Mouse (Mus musculus) intestine, embryonic 16.5 days (tissue): Measurements from ENCODE around the gene Rps15. TPM values are rescaled to one million over a fixed set of nuclear protein-coding genes. Genes with fewer than 3 reads are reported as not detected.
A peak's percentile ranks its signal among the peaks of the same experiment; 100 is the strongest.

Source experiments
- ATAC-seq: fragments of 200-750 bp; cut with Nextera tagmentation; 2 replicates; pipeline ENCODE4 v1.8.0; 2017; ENCODE audit warnings: moderate TSS enrichment, moderate library complexity
- H3K27ac ChIP-seq: fragments of 300-500 bp; sonication (generic); 2 replicates; pipeline ENCODE4 v1.5.1; 2014; ENCODE audit warnings: mild to moderate bottlenecking, low read length
- H3K27me3 ChIP-seq: fragments of 300-500 bp; sonication (generic); replicated peaks from 2 replicates; pipeline ENCODE4 v1.6.1; 2014; ENCODE audit warnings: low read length, control low read depth, mixed read lengths; ENCODE audit not compliant: control insufficient read depth, insufficient read depth
- H3K36me3 ChIP-seq: fragments of 300-500 bp; sonication (generic); 2 replicates; pipeline ENCODE4 v1.6.1; 2014; ENCODE audit warnings: low read length, control low read depth; ENCODE audit not compliant: control insufficient read depth, insufficient read depth
- H3K4me1 ChIP-seq: fragments of 300-500 bp; sonication (generic); 2 replicates; pipeline ENCODE4 v1.6.1; 2014; ENCODE audit warnings: low read length, control low read depth, mixed read lengths; ENCODE audit not compliant: control insufficient read depth, insufficient read depth
- H3K4me2 ChIP-seq: fragments of 300-500 bp; sonication (generic); 2 replicates; pipeline ENCODE4 v1.6.1; 2014; ENCODE audit warnings: low read depth, low read length, control low read depth
- H3K4me3 ChIP-seq: fragments of 300-500 bp; sonication (generic); 2 replicates; pipeline ENCODE4 v1.5.1; 2014; ENCODE audit warnings: mild to moderate bottlenecking, low read length
- H3K9ac ChIP-seq: fragments of 300-500 bp; sonication (generic); 2 replicates; pipeline ENCODE4 v1.6.1; 2014; ENCODE audit warnings: low read depth, low read length
- H3K9me3 ChIP-seq: fragments of 300-500 bp; sonication (generic); 2 replicates; pipeline ENCODE4 v1.6.1; 2016; ENCODE audit warnings: low read length, control low read depth; ENCODE audit not compliant: control insufficient read depth
- WGBS: fragments of 180-500 bp; shearing (Covaris S2); extraction: QIAGEN DNeasy Blood & Tissue Kit; methylation state at CpG from one replicate; pipeline ENCODE4 v1.1.7; 2014; 5-methylcytosine and 5-hydroxymethylcytosine counted together
- polyA plus RNA-seq: library from polyadenylated mRNA; unstranded; fragments of >200 nt; fragmentation: Nextera tagmentation; extraction: Ambion mirVana; gene quantifications from 2 replicates; pipeline ENCODE4 v1.2.1, GENCODE M21; 2015

Rps15 gene
- polyA plus RNA-seq, 1 experiment from 2014 or later, result 922 TPM

GRCm38 (mm10) chr10:80252011-80252410 lies 40.2 kb upstream of the Rps15 start:
- no peak for ATAC-seq
- peaks cover 15% of the 10 kb centered on the region for H3K36me3 ChIP-seq

GRCm38 (mm10) chr10:80252493-80253274 lies 39.6 kb upstream of the Rps15 start:
- Histone ChIP-seq H3K27me3 (no peaks in the 10 kb centered on the region), H3K9me3 (no peaks in the 10 kb centered on the region), H3K27ac (no peak overlapping the region), H3K9ac (no peak overlapping the region; the same call in 1 of the 2 replicates), H3K4me3 (no peak overlapping the region), H3K4me1 (peaks cover 10% of the 10 kb centered on the region), H3K36me3 (peaks cover 18% of the 10 kb centered on the region), H3K4me2 (no peak overlapping the region)
- 91% methylated on average over 11 of the region's 11 CpGs for WGBS
- ATAC-seq, result no peak

More at GRCm38 (mm10) chr10:80252011-80252410, 40.2 kb upstream of the Rps15 start:
- Histone ChIP-seq H3K9me3 (no peaks in the 10 kb centered on the region), H3K9ac (no peak overlapping the region; the same call in 1 of the 2 replicates), H3K27ac (no peak overlapping the region), H3K4me3 (no peak overlapping the region), H3K4me1 (peaks cover 10% of the 10 kb centered on the region), H3K27me3 (no peaks in the 10 kb centered on the region), H3K4me2 (no peak overlapping the region)

GRCm38 (mm10) chr10:80253551-80253950 lies 38.7 kb upstream of the Rps15 start:
- Histone ChIP-seq H3K36me3 (peaks cover 20% of the 10 kb centered on the region), H3K4me3 (no peak overlapping the region), H3K9ac (no peak overlapping the region), H3K9me3 (no peaks in the 10 kb centered on the region), H3K4me1 (peaks cover 8% of the 10 kb centered on the region), H3K27me3 (no peaks in the 10 kb centered on the region), H3K27ac (no peak overlapping the region), H3K4me2 (no peak overlapping the region)
- no peak for ATAC-seq
- 73% methylated on average over 6 of the region's 6 CpGs for WGBS

- peaks cover 13% of the 10 kb centered on the region for H3K4me1 ChIP-seq
- H3K27ac ChIP-seq, result no peak overlapping the region
- no peak overlapping the region for H3K9ac ChIP-seq
- H3K4me2 ChIP-seq, result no peak overlapping the region
- H3K27me3 ChIP-seq, result no peaks in the 10 kb centered on the region
- H3K4me3 ChIP-seq, result no peak overlapping the region
- no peak for ATAC-seq
- 93% methylated on average over 26 of the region's 26 CpGs for WGBS
- no peaks in the 10 kb centered on the region for H3K9me3 ChIP-seq
- peaks cover 27% of the 10 kb centered on the region for H3K36me3 ChIP-seq
Measured at GRCm38 (mm10) chr10:80254331-80255297, 37.6 kb upstream of the Rps15 start.

GRCm38 (mm10) chr10:80255881-80256535 lies 36.2 kb upstream of the Rps15 start:
- H3K27ac ChIP-seq, result no peak overlapping the region
- H3K4me1 ChIP-seq, result peaks cover 13% of the 10 kb centered on the region
- WGBS, result 88% methylated on average over 5 of the region's 5 CpGs
- H3K4me2 ChIP-seq, result no peak overlapping the region
- no peaks in the 10 kb centered on the region for H3K9me3 ChIP-seq
- peaks cover 27% of the 10 kb centered on the region for H3K36me3 ChIP-seq
- no peaks in the 10 kb centered on the region for H3K27me3 ChIP-seq
- H3K4me3 ChIP-seq, result no peak overlapping the region
- ATAC-seq, result no peak
- H3K9ac ChIP-seq, result 0 out of 2 replicates have a peak overlapping the region, but pooled peaks have one; percentile 16

GRCm38 (mm10) chr10:80257936-80258335 lies 34.3 kb upstream of the Rps15 start:
- ATAC-seq, result no peak
- no peaks in the 10 kb centered on the region for H3K27me3 ChIP-seq
- no peak overlapping the region for H3K4me3 ChIP-seq
- H3K9me3 ChIP-seq, result no peaks in the 10 kb centered on the region
- peaks cover 18% of the 10 kb centered on the region for H3K4me1 ChIP-seq
- 78% methylated on average over 2 of the region's 2 CpGs for WGBS
- no peak overlapping the region for H3K4me2 ChIP-seq
- H3K27ac ChIP-seq, result no peak overlapping the region
- H3K9ac ChIP-seq, result 0 out of 2 replicates have a peak overlapping the region, but pooled peaks have one; percentile 29
- peaks cover 27% of the 10 kb centered on the region for H3K36me3 ChIP-seq

GRCm38 (mm10) chr10:80258752-80259462 lies 33.3 kb upstream of the Rps15 start:
- H3K27me3 ChIP-seq, result no peaks in the 10 kb centered on the region
- H3K4me1 ChIP-seq, result peaks cover 18% of the 10 kb centered on the region
- H3K4me2 ChIP-seq, result peak overlapping the region; percentile 93; the same call in 1 of the 2 replicates
- WGBS, result 85% methylated on average over 14 of the region's 14 CpGs
- no peak overlapping the region for H3K27ac ChIP-seq
- H3K36me3 ChIP-seq, result peaks cover 27% of the 10 kb centered on the region
- H3K9ac ChIP-seq, result peak overlapping the region; percentile 78
- H3K9me3 ChIP-seq, result no peaks in the 10 kb centered on the region
- no peak for ATAC-seq
- peak overlapping the region; percentile 61; the same call in 1 of the 2 replicates for H3K4me3 ChIP-seq

- Histone ChIP-seq H3K4me3 (peak overlapping the region; percentile 61), H3K9ac (peak overlapping the region; percentile 78), H3K4me1 (peaks cover 18% of the 10 kb centered on the region), H3K4me2 (peak overlapping the region; percentile 93), H3K27me3 (no peaks in the 10 kb centered on the region), H3K36me3 (peaks cover 23% of the 10 kb centered on the region), H3K9me3 (no peaks in the 10 kb centered on the region), H3K27ac (peak overlapping the region; percentile 98)
- WGBS, result 75% methylated on average over 6 of the region's 6 CpGs
- ATAC-seq, result no peak
Measured at GRCm38 (mm10) chr10:80259463-80259805, 32.8 kb upstream of the Rps15 start.
